8 mouse cellular contexts compared by ENCODE assay signal in the genomic region with DNA sequence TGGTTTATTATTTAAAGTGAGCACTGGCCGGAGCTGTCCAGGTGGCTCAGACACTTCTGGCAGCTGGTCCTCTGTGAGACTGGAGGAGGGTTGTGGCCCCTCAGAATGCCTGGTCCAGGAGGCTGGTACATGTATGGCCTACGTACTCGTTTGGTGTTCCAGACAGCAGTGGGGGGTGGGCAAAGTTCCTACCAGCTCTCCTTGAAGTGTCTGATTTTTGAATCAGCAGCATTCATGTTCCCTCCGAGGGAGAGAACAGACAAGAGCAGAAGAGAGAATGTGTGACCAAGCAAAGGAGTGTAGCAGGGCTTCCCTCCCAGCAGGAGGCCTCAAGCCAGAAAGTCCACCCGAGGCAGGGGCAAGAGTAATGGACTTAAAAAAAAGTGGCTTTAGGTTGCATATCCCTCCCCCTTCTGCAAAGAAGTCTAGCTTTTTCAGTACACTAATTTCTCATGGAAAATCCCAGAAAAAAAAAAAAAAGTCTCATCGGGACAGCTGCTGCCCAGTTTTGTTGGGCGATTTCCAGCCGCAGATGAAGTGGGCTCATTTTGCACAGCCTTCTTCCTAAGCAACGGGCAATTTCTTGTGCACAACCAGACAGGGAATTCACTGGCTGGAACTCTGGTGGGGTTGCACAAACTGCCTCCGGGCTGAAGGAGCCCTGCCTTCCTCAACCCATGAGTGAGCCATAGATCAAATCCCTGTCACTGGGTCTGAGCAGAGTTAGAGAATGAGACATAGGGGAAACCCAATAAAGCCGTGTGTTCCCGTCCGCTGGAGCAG. TPM values are rescaled to one million over a fixed set of nuclear protein-coding genes. Genes with fewer than 3 reads are reported as not detected.
DNase-seq lines count a peak whose midpoint lies in the region; ATAC-seq lines count a peak whose summit lies in the region.

No protein-coding gene starts in this region.

- DNase-seq in heart, adult 18-20 months, result peak; percentile 14 to 15
- no peak for DNase-seq in heart, postnatal 25 days (ENCODE audit: low spot score)
- peak; percentile 31 to 57 for DNase-seq in adrenal gland, postnatal 36 days
- DNase-seq in frontal cortex, postnatal 10 days (ENCODE audit: low spot score in 2 of 2), result peak; percentile 41 to 45
- DNase-seq in layer of hippocampus, postnatal 14 days (ENCODE audit: low spot score in 2 of 2), result peak; percentile 43 to 67
- DNase-seq in mesoderm, embryonic 11.5 days (ENCODE audit: low read depth, low spot score), result peak; percentile 58
- DNase-seq in thymus, postnatal 0 days (ENCODE audit: low spot score), result no peak

- no peak for ATAC-seq in activated CD4-positive, CD25-positive, alpha-beta regulatory T cell, adult 4 months

- intact Hi-C loops in heart, postnatal 25 days (cut with DNase I), result no loop called here

RNA-seq across cellular contexts. Expression of gene Adamts17, which starts 28.4 kb away (rescaled TPM):
- total RNA-seq in heart, adult 18-20 months (2021), result 1 to 10 TPM in 1 of 2 experiments, under 1 TPM in 1; 0.94 to 1.3 TPM
- total RNA-seq in heart, postnatal 25 days (2021), result 1 to 10 TPM; 1.5 to 2.7 TPM
- 1 to 10 TPM; 2.5 to 4.1 TPM for total RNA-seq in adrenal gland, postnatal 36 days (2021)
- 10 to 100 TPM; 29.6 to 31.8 TPM for total RNA-seq in layer of hippocampus, postnatal 14 days (2021)
- 0.82 and 1.2 TPM in 2 replicates for polyA plus RNA-seq in thymus, postnatal 0 days (2015; fragmentation: Nextera tagmentation; extraction: Ambion mirVana)
- under 1 TPM; 0.14 to 0.21 TPM for polyA plus RNA-seq in activated CD4-positive, CD25-positive, alpha-beta regulatory T cell, adult 4 months (2017; shearing (Covaris generic))

Comparison
In these comparisons a context has a peak if more than half of its experiments do, and no peak if none do; other contexts are left out.
1. DNase-seq: peak in heart, adult 18-20 months (2 of 2), adrenal gland, postnatal 36 days (2 of 2), frontal cortex, postnatal 10 days (2 of 2), layer of hippocampus, postnatal 14 days (2 of 2) and mesoderm, embryonic 11.5 days (single experiment); none in heart, postnatal 25 days (single experiment) and thymus, postnatal 0 days (single experiment).
2. RNA of gene Adamts17, which starts 28.4 kb away (total RNA-seq): 29.6 to 31.8 TPM in layer of hippocampus, postnatal 14 days; 2.5 to 4.1 TPM in adrenal gland, postnatal 36 days, 1.5 to 2.7 TPM in heart, postnatal 25 days and 0.94 to 1.3 TPM in heart, adult 18-20 months; every median in the first group is over 4 times any median in the second.